Mouse (Mus musculus) cerebellum, adult 9-10 months (tissue): Measurements from ENCODE around the gene Nadk.
A peak's percentile ranks its signal among the peaks of the same experiment; 100 is the strongest.

ENCODE experiments used
- DNase-seq: peaks from one replicate; pipeline ENCODE4 v3.0.0; 2022

The Nadk gene

DNA sequence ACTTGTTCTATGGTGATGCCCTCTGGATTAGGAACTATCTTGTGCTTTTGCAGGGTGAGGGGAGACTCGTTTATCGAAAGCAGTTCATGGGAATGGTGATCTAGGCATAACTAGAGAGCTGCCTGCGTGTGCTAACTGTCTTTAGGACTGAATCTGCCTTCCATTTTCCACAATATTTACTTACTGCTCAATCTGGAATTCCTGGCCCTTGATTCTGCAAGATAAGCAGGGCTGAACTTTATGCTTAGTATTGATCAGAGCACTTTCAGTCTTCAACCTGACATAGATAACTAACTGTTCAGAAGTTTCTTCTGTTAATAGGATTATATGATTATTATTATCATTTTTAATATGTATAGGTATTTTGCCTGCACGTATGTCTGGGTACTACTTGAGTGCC lies 43.0 kb downstream of the Nadk start:
- DNase-seq: no peak

DNA sequence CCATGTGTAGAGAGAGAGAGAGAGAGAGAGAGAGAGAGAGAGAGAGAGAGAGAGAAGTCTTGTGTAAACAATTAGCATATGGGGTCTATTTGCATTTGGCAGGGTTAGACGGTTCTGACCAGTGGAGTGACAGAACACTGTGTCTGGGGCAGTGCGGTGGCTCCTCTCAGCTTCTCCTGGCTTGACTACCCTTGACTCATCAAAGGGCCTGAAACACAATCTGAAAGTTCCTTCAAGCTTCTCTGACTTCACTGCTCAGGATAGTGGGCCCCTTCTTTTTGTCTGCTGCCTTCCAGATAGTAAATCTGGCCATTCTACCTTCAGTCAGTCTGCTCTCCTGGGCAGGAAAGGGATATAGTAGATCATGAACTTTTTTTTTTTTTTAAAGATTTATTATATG lies 44.6 kb downstream of the Nadk start:
- DNase-seq: no peak

DNA sequence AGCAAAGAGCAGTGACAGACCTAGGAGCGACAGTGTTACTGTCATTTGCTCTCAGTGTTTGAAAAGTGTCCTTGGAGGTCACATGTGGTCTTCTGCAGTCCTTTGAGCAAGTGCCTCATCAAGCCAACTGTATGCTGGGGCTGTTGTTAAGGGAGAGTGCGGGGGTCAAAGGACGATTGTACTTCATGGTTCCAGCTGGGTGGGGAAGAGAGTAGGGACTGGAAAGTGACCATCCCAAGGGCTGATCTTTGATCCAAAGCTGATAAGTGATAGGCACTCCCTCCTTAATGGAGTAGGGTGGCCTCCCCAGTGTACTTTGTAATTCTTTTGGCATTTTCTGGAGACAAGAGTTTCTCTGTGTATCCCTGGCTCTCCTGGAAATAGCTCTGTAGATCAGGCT lies 49.7 kb downstream of the Nadk start:
- DNase-seq: no peak

DNA sequence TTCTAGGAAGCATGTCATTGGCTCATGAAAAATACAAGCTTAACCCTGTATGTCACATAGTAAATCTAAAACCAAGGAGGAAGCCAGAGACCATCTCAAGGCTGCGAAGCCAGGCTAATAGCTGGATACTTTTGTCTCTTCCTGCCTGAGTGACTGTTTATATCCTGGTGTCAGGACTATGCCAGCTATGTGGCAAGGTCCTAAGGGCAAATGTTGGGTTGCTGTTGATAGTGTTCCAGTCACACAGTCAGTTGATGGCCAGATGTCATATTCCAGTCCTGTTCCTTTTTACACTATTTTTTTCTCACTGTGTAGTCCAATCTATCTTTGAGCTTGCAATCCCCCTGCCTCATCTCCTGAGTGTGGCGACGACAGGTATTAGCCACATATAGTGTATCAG lies 51.1 kb downstream of the Nadk start:
- no peak for DNase-seq

DNA sequence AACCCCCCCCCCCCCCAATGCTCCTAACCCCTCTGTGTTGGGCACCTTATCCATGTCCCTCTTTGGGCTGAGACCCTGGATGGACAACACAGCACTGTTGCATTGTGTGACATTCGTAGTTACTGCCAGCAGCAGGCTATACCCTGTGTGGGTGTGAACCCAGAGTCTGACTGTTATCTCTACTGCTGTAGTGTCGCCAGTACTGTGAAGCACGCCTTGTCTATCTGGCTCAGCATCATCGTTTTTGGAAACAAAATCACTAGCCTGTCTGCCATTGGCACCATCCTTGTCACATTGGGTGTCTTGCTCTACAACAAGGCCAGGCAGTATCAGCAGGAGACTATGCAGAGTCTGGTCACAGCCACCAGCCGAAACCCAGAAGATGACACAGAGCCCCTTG lies 56.1 kb downstream of the Nadk start:
- no peak for DNase-seq

DNA sequence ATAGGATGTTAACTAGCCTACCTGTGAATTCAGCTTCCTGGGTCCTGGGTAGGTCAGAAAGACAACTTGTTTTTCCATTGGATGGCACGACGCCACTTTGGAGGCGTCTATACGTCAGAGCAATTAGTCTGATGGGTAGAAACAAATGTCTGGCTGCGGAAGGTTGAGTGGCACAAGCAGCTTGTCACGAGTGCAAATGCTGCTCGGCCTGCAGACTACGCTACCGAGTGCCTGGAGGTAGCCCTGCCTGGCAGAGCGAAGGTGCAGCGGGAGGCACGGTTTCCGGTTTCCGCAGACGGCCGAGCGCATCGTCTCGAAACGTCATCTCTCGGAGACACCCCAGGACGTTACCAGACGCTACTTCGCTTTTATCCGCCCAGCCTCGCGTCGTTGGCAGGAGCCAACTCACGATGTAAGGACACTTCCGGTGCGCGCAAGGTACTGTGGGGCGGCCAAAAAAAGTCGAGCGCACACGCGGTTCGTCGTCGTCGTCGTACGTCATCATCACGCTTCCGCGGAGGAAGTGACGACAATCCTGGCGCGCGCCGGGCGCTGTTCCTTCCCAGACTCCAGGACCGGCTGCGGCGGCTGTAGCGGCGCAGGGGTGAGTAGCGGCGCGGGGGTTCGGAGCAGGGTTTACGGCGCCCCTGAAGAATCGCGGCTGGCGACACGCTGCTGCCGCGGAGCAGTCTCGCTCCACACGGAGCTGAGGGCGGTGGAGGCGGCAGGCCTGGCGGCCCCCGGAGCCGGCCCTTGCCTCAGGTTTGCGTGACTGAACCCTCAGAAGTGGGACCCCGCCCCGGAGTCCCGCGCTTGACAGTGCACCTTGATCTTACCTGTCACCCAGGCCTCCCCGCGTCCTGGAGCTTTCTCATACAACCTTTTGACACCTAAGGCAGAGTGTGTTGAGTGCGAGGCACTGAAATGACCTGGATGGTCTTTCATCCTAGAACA lies 62.4 kb downstream of the Nadk start, which contains the start of gene Cdk11b:
Cdk11b (plus strand) TSS at position 517 of the 954 bp plus-strand sequence.
- peak; percentile 96 for DNase-seq

DNA sequence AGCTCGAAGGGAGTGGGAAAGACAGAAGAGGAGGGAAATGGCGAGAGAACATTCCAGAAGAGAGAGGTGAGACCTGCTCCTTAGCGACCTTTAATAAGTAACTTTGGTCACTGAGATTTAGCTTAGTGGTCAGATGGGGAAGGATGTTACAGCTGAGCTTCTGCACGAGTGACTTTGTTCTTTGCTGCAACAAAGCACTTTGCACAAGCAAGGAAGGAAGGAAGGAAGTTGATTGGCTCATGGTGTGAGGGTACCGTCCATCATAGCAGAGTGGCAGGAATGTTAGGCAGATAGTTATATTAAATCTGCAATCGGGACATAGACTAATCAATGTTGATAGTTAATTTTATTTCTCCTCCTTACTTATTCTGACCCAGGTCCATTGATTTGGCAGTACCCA lies 68.1 kb downstream of the Nadk start:
- no peak for DNase-seq

DNA sequence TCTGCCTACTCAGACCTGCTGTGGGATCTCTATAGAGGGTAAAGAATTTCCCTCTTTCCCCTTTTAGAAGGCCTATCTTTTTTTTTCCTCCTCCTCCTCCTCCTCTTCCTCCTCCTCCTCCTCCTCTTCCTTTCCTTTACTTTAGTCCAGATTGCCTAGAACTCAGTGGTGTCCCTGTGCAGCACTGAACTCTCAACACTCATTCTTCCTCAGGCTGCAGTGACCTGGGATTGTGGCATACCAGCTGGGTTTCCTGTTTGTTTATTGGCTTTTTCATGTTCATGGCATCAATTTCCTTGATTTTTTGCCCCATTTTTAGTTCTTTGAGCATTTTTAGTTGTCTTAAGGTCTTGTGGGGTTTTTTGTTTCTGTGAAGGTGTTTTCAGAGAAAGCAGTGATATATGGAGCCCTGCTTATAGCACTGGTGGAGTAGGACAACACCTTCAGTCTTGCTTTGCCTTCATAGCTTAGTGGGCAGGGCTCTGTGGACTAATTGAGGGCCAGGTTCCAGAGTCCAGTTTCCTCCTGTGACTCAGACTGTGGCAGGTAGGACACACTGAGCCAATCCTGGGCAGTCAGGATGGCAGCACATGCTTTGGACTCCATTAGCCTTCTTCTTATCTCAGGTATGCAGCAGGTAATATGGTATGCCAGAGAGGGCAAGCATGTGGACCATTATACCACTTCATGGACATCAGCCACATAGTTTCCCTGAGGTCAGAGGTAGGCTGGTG lies 73.8 kb downstream of the Nadk start:
- no peak for DNase-seq
